Mouse (Mus musculus) cerebellum, postnatal 10 days (tissue): ENCODE results near the gene Gm26558.

ENCODE experiments used
- DNase-seq, 2 experiments: peaks; one replicate each; pipeline ENCODE4 v3.0.0; 2021; ENCODE audit warnings: mixed read lengths in 2 of 2

Gm26558 gene

DNA sequence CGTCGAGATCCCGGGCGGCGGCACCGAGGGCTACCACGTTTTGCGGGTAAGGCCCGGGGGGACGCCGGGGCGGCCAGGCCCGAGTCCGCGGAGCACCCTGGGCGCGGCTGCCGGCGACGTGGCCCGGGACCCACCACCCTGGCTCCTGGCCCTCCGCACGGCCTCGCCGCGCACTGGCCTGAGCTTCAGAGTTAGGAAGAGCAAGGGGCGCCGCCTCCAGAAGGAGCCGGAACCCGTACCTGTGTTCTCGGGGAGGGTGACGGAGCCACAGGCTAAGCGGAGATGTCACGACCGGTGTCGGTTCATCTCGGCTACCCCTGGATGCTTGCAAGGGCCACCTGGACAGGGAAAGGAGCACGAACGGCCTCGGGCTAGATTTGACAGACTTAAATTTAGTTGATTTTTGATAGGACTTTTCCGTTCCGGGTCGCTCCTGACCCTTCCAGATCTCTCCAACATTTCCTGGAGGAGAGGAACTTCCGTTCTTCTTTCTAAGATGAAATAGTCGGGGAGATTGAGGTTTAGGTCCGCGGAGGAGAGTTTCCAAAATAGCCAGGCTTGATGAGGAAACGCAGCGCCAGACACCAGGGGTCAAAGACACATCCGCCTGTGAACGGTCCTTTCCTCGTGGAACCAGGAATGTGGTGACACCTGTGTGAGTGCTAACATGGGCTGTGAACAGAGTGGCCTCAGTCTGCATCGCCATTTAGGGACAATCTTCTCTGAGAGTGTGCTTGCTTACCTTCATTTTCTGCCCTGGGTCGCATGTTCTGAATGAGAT lies at the start of gene Gm26558:
Gene Gm26558, minus strand, starts transcription at position 394 of the 781 bp plus-strand sequence.
- DNase-seq = peak in 1 of 2 experiments; percentile 19

DNA sequence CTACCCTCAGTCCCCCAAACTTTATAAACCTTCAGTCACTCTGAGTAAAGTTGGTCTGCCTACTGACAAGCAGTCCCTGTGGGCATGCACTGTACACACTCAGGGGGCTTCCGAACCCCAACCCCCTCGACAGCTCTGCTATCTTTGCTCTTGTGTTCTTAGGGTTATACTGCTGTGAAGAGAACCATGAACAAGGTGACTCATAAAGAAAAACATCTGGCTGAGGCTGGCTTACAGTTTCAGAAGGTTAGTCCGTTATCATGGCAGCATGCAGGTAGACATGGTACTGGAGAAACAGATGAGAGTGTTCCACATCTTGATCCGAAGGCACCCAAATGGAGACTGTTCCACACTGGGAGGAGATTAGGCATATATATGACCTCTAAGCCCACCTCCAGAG lies 49.0 kb upstream of the Gm26558 start:
- no peak for DNase-seq

DNA sequence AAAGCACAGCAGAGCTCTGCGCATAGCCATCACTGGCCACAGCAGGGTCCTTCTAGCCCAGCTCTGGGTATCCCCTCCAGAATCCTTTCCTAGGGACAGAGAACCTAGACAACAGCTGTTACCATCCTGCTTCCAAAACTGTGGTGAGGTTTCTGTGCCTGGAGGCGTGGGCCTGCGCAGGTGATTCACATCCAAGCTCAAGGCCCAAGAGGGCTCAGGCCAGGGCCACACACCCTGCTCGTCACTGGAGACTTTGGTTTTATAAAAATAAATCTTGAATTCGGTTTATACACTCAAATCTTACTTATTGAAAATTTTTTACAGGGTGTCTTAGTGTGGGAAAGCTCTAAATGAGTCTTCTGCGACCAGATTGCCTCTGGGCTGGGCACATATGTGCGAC lies 48.3 kb upstream of the Gm26558 start:
- DNase-seq = no peak

DNA sequence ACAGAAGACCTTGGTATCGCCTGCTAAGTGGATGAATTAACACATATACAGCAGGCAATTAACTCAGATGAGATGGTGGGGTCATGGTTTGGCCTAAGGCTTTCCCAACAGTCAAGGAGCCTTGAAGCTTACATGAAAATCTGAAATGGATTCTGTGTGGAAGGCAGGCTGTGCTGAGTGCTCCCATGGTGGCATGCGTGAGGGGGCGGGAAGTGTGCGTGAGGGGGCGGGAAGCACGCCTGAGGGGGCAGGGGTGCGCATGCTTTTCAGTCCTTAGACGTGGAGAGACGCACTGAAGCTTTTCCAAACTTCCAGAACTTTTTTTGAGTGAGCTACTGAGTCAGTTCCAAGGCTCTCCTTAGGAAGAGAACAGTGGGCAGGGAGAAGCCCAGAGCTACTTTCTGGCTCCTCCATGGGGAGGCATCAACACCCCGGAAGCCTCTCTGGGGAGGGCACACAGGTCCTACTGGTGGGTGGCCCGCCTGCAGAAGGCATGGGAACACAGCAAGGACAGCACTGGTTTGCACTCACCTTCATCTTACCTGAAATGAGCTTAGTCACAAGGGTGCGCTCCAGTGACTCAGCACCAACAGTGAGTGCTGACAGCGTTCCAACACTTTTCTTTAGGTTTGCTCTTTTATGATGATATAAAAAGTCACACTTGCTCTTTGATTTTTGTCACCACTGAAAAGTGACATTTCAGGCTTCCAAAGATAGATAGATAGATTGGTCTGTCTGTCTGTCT lies 47.2 kb upstream of the Gm26558 start:
- DNase-seq = no peak

DNA sequence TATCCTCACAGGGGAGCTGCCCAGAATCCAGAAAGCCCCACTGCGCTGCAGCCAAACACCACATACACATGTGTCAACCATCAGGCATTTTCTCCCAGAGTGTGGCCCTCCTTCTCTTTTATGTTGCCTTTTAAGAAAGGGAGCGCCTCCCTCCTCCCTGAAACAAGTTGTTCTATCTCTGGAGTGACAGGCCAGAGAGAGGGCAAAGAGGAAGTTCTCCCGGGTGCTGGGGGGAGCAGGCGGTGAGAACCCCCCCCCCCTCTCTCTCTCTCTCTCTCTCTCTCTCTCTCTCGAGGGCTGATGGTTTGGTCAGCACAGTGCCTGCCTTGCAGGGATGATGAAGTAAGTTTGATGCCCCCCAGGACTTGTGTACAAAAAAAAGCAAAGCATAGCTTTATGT lies 40.5 kb upstream of the Gm26558 start:
- no peak for DNase-seq

DNA sequence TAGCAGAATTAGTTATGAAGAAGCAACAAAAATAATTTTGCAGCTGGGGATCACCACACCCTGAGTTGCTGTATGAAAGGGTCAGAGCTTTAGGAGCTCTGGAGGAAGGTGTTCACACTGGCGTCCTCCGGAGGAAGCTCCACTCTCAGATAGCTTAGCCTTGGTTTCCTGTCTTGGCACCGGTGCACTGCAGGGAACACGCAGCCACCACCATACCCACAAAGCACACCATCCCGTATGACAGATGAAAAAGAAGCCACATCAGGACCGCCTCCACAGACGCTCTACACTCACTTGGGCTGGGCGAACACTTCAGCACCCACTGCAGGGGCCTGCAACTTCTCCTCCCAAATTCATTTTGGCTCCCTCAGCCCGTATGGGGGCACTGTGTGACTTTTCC lies 39.7 kb upstream of the Gm26558 start:
- DNase-seq = no peak

DNA sequence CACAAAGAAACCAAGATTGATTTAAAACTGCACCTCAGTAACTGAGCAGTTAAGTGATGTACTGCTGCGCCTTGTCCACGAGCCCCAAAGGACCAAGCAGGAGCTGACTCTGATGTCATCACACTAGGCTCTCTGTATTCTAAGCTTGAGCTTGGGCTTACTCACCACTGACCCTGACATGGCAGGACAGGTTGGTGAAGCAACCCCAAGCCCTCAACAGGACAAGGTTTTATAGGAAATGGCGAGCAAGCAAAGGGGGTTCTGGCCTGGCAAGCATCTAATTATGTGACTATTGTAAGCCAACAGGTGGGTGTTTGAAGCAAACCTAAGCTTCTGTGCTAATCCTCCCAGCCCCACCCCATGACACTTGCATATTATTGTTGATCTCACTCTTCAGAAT lies 38.9 kb upstream of the Gm26558 start:
- DNase-seq = no peak

DNA sequence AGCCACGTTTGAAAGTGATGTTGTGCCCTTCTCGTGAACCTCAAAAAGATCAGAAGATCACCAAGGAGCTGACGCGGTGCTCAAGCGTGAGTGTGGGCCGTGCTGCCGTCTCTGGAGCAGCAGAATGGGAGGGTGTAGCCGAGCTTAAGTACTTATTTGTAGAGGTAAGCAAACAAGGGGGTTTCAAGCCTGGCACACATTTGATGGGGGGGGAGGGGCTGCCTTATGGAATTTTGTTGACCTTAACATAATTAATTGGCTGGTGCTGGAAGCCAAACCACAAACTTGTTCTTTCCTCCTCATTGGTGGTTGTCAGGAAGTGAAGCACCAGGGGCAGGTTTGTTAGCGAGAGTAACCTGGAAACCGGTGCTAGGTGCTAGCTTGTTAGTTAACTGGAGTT lies 33.8 kb upstream of the Gm26558 start:
- no peak for DNase-seq

DNA sequence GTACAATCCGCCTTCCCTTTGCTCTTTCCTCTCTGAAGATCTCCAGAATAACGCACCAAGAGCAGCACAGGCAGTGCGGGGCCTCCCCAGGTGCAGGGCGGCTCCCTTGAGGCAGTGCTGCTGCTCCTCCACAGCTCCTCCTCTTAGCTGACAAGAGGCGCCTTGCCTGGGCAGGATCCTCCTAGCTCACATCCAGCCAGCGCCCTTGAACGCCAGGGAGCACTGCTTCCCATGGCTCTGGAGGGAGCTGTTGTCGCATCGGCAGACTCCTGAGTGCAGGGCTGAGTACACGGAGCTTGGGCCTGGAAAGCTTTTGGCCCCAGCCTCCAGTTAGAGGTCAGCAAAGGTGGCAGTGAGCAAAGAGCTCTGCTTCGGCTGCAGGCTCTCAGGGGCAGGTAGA lies 28.3 kb upstream of the Gm26558 start:
- no peak for DNase-seq

DNA sequence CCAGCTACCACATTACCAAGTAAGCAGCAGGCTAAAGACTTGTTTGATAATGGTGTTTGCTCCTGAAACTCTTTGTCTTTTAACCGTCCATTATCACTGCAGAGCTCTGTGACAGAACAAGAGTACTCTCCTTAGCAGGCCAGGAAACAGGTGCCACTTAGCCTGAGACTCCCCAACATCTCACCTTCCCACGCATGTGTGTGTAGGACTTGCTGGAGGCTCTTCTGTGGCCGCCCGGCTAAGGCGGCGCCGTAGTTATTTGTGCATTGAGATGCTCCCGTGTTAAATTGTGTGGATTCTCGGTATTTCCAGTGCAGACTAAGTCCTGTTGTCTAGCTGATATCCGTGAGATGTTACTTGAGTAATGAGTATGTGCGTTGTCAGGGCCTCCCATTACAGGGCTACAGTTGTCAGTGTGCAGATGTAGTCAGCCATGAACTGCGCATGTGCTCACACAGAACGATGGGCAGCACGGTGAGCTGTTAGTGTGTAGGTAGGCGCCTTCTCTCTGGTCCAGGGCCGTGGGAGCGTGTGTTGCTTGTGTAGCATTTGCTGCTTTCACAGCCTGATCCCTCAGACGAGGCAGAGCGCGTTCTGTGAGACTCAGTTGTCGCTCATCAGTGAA lies 26.7 kb upstream of the Gm26558 start:
- no peak for DNase-seq

DNA sequence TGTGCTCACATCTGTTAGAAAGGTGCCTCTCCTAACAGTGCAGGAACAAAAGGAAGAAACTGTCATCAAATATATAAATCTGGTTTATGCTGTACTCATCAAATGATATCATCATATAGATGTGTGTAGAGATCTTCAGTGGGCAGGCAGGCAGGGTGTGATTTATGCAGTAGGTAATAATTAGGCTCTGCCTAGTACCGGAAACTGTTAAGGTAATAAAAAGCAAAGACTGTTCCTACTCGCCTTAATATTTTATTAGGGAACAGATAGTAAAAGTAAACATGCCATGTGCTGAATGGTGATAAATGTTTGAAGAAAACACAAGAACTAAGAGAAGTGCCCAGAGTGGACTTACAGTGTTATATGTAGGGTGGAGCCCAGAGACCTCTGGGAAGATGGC lies 20.4 kb upstream of the Gm26558 start:
- DNase-seq = no peak

DNA sequence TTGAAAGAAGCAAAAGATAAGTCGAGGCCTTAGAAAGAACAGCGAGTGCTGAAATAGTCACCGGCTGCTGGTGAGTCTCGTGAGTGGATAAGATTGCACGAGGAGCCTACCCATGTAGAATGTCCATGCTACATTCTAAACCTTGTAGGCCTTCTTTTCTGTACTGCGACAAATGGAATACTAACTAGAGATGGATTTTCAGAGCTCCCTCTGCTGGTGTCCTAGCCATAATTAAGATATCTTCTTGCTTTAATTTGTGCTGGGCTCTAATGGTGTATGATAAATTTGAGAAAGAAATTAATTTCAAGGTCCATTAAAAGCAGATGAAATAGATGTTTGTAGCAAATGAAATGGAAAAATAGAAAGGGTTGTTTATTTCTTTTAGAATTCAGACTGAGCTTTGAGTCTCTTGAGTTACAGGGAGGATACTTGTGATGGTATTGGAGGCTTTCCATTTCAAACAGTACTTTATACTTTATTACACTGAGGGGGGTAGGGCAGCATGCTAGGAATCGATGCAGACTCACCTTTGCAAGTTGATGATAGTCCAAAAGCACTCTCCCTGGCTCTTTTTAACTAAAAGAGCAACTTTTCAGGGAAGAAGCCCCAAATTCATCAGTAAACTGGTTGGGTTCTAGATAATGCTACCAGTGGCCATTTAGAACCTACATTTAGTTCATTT lies 11.7 kb upstream of the Gm26558 start:
- DNase-seq = peak; percentile 37 to 59

DNA sequence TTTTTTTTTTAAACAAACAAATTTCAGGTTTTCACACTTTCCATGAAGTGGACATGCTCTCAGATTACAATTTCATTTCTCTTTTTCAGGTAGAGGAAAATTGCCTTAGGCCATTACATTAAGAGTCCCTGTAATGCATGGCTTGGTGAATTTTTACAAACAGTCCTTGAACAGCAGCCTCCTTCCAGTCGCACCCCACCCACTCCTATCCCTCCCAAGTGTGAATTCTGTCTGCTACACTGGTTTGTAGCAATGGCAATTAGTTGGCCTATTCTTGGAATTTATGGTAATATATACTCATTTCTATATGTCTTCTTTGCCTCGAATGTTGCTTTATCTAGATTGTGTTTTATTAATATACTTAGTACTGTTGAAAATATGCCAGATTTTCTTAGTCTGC lies 10.6 kb upstream of the Gm26558 start:
- no peak for DNase-seq

DNA sequence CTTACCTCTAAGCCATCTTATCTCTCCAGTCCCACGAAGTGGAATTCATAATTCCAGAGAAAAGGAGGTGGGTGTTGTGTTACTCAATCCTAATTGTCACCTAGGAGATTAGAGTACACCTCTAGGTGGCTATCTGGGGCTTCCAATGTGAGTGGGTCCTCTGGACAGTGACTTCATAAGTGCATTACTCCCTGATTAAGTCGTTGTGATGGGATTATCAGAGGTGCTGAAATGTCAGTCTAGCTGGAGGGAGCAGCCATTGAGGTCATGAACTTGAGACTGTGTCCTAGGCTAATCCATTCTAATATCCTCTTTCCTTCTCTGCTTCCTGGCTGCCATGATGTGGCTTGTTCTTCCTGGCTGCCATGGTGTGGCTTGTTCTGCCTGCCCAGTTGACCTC lies 8.0 kb upstream of the Gm26558 start:
- no peak for DNase-seq

DNA sequence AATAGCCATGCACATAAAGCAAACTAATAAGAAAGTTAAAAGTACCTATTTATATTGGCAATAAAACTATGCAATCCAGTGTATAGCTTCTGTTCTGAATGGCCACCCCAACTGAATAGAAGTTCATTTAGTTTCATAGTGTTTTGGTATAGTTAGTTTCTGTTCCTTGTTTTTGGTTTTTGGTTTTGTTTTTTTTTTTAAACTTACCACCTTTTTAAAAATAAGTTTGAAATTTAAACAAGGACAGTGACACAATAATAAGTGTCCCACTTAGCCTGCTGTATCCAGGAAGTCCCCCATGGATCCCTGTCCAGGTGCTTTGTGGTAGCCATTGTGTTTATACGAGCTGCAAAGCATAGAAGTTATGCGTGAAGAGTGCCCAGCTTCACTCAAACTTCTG lies 7.3 kb upstream of the Gm26558 start:
- no peak for DNase-seq

DNA sequence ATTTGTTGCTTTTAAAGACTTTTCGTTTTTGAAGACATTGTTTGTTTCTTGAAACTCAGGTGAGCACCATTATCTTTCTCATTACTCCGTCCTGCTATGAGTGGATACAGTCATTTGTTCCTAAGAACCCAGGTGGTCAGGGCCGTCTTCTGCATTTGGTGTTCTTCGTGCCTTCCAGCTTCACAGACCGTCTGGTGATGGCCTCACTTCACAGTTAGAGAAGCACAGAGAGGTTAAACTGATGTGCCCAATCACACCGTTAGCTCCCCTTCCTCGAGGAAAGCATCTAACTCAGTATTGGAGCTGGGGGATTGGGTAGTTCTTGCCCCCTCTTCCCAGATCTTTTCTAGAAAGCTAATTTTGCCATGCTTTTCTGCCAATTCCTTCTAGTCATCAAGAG lies 5.1 kb upstream of the Gm26558 start:
- no peak for DNase-seq

DNA sequence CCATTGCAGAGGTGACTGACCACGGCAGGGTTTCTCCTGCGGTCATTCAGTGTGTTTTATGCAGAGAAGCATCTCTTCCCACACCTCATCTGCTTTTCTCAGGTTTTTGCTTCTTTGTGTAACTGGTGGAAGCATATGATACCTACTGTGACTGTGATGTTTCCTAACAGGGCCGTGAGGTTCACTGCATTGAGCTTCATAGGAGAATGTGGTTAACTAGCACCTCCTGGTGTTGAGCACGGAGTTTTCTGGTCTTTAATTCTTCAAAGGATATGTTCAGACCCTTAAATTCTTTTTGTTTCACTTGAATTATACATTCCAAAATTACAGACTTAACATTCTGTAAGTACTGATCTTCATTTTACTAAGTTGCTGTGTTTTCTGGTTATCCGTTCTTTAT lies 1.9 kb upstream of the Gm26558 start:
- no peak for DNase-seq

DNA sequence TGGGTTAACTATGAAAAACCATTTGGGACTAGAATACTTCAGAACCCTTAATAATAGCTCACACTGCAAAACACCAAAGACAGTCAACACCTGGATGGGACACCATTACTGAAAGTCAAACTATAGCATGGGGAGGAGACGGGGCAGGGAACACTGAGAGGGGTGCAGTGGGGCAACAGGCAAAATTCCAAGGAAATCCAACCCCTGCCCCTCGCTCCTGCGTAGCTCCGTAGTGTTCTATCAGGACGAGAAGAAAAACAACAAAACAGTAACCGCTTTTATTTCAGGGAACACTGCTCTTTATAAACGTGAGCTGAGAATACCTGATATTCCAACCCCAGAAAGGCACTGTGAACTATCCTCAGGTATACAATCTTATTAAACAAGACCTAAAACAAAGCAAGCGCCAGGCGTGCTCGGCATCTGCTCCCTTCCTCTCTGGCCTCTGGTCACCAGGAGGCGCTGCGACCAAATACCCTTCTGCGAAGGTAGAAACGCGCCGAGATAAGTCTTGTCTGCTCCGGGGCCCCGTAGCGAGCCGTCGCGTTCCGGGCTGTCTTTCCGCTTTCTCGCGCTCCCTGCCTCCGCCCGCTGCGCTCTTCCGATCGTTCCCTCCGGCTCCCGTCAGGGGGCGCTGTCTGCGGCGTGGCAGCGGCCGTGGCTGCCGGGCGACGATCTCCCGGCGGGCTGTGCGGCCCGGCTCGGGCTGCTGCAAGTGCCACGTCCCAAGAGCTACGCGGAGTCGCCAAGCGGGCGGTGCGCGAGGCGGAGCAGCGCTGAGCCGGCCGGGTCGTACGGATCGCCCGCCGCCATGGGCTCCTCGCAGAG lies 807 bp downstream of the Gm26558 start, which contains the start of gene Gorasp2:
Gene Gorasp2, plus strand, starts transcription at position 690 of the 828 bp plus-strand sequence.
- peak; percentile 99 for DNase-seq

DNA sequence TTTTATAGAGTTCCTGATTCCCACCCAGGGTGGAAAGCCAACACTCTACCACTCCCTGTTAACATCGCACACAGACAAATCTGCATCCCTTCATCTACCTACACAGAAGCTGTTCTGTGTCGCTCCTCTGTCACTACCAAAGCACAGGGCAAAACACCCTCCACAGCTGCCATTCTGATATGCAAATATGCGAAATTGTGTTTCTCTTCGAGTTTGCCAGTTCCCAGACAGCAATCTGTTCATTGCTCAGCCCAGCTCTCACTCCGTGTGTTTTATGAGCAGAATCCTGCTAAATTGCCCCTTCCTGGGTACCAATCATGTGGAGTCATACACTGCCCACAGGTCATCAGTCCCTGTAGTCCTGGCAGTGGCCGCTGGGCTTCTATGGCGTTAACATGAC lies 4.8 kb downstream of the Gm26558 start:
- DNase-seq = no peak

DNA sequence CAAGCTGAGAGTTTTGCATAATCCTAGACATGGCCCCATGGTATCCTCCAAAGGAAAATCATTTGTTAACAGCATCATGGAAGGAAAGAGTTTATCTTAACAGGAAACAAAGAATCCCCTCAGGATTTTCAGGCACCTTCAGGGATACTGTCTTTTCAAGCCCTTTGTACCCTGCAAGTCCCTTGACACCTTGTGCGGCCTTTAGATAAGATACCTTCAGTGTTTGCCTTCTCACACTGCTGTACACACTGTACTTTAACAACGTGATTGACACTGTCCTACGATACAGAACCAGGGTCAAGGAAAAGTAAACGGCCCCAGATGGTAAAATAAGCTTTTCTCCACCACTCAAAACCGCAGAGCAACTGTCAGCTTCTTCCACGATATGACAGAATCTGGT lies 10.1 kb downstream of the Gm26558 start:
- DNase-seq = no peak

DNA sequence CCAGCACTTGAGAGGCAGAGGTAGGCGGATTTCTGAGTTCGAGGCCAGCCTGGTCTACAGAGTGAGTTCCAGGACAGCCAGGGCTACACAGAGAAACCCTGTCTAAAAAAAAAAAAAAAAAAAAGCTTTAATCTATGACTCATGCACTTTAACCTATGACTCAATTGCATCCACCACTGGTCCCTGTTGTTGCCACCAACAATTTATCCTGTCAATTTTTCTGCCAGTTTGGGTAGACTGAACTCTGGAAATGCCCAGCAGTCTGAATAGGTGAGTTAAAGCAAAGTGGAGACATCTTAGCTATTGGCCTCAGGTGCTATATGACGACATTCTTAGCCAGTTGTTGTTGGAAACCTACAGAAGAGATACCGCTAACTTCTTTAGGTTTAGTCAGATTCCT lies 12.4 kb downstream of the Gm26558 start:
- DNase-seq = no peak

DNA sequence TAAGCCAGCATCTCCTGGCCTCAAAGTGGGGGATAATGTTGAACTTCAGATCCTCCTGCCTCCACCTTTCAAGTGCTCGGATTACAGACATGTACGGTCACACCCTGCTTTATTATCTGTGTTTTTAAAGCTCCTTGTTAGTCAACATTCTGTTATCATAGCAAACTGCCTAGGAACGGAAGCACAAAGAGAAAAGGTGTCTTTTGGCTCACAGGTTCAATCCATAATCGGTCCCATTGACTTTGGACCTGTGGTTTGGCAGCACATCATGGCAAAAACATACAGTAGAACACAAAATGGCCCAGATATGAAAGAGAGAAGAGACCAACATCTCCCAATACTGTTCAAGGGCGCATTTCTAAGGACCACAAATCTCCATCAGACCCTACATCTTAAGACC lies 13.6 kb downstream of the Gm26558 start:
- no peak for DNase-seq
